Mouse (Mus musculus) cortical plate, adult 2 months (tissue): Measurements from ENCODE around the gene Sgms1.

Experiments
- CTCF ChIP-seq: fragments of 200-500 bp; IDR thresholded peaks from 2 replicates; pipeline ENCODE4 v1.5.1; 2011; ENCODE audit warnings: mild to moderate bottlenecking, control low read depth, low read length; ENCODE audit not compliant: insufficient read depth; ENCODE audit errors: extremely low read depth
- POLR2A ChIP-seq: fragments of 200-500 bp; IDR thresholded peaks from 2 replicates; pipeline ENCODE4 v1.6.1; 2011; ENCODE audit warnings: mild to moderate bottlenecking, low read length, control low read depth; ENCODE audit not compliant: insufficient read depth; ENCODE audit errors: extremely low read depth

- TF ChIP-seq CTCF (no peak), POLR2A (no peak)
Measured at GRCm38 (mm10) chr19:32419069-32419468, 29.6 kb upstream of the Sgms1 start.
